Mouse (Mus musculus): ENCODE results near the gene Traf3. TPM values are rescaled to one million over a fixed set of nuclear protein-coding genes. Genes with fewer than 3 reads are reported as not detected.

Traf3 gene
- polyA plus RNA-seq, 1 experiment = 29.2 TPM

DNA sequence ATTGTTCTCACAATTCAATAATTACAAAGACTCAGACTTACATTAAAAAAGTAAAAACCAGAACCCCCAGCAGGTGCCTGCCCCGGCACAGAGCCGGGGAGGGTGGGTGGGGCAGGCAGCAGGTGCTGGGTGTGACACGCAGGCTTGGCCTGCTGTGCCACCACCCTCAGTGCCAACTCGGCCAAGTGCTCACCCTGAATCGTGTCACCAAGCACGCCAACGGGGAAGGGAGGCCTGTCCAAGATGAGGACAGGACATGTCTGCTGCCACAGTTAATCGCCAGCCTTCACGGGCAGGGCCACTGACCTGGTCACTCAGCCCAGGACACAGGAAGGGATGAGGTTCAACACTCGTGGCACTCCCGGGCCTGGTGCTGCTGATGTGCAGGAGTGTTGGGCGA is 126.9 kb downstream of the Traf3 start:
- H3K4me3 ChIP-seq (ENCODE audit: extremely low read depth, insufficient read depth, insufficient read length) = no peak overlapping the region
- no peak for DNase-seq (ENCODE audit: low read depth in 1 of 2, low spot score in 2 of 2)
- H3K4me1 ChIP-seq (ENCODE audit: control insufficient read depth, insufficient read depth, insufficient read length) = no peaks in the 10 kb centered on the region
- 93% methylated on average over 12 of the region's 12 CpGs for WGBS
- no peaks in the 10 kb centered on the region for H3K27me3 ChIP-seq (ENCODE audit: control insufficient read depth, insufficient read depth, low read length)
- TF ChIP-seq POLR2A (IDR thresholded peaks at IDR 0.05; ENCODE audit: low read depth, low read length) (no peak), CTCF (IDR thresholded peaks at IDR 0.05; ENCODE audit: extremely low read depth, insufficient read depth, insufficient read length, insufficient replicate concordance) (no peak)
- no peak overlapping the region for H3K27ac ChIP-seq (ENCODE audit: insufficient read depth, low read length)
- H3K36me3 ChIP-seq (ENCODE audit: control insufficient read depth, insufficient read depth, low read length) = no peaks in the 10 kb centered on the region

DNA sequence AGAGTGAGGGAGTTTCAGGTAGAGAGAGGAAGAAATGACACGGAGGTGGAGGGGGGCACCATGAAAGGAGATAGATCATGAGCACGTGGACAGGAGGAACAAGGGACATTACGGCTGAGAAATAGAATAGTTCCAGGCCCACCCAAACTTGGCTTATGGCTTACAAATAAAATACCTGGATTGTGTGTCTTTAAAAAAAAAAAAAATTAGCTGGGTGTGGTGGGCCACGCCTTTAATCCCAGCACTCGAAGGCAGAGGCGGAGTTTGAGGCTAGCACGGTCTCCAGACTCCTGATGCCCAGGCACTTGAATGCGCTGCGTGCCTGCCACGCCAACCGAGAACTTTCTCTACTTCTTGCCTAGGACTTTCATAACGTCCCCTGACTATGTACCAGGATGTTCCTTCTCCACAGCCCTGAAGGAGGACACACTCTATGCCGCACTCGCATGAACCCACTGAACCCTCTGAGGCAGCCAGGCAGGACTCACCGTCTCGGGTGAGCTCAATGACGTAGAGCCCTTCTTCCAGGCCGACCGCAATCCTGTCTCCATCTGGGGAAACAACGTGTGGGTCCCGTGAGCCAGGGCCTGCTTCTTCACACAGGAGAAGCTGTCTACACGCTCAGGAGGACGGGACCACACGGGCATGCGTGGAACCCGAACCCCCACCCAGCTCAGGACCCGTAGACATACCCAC is 135.3 kb downstream of the Traf3 start:
- no peaks in the 10 kb centered on the region for H3K36me3 ChIP-seq (ENCODE audit: control insufficient read depth, insufficient read depth, low read length)

DNA sequence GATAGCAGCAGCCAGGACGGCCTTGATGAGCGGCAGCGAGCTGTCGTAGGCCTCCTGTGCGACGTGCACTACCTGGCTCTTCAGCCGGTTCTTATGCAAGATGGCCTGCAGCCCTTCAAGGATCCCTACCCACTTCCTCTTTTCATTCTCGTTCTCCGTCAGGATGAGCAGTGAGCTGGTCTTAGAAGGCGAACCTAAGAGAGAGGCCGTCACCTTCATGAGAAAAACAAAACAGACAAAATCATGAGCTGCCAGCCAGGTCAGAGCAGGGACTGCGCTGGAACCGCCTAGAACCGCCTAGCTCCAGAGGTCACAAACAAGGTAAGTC is 135.8 kb downstream of the Traf3 start:
- Histone ChIP-seq H3K4me3 (ENCODE audit: extremely low read depth, insufficient read depth, insufficient read length) (no peak overlapping the region), H3K4me1 (ENCODE audit: control insufficient read depth, insufficient read depth, insufficient read length) (no peaks in the 10 kb centered on the region), H3K36me3 (ENCODE audit: control insufficient read depth, insufficient read depth, low read length) (0 out of 2 replicates have a peak, but pooled peaks cover 1% of the 10 kb centered on the region), H3K27me3 (ENCODE audit: control insufficient read depth, insufficient read depth, low read length) (no peaks in the 10 kb centered on the region), H3K27ac (ENCODE audit: insufficient read depth, low read length) (no peak overlapping the region)
- 65% methylated on average over 14 of the region's 14 CpGs for WGBS
- TF ChIP-seq POLR2A (IDR thresholded peaks at IDR 0.05; ENCODE audit: low read depth, low read length) (no peak), CTCF (IDR thresholded peaks at IDR 0.05; ENCODE audit: extremely low read depth, insufficient read depth, insufficient read length, insufficient replicate concordance) (no peak)
- DNase-seq (ENCODE audit: low read depth in 1 of 2, low spot score in 2 of 2) = no peak

More for the DNA sequence above, 135.3 kb downstream of the Traf3 start:
- DNase-seq (ENCODE audit: low read depth in 1 of 2, low spot score in 2 of 2) = no peak
- H3K4me1 ChIP-seq (ENCODE audit: control insufficient read depth, insufficient read depth, insufficient read length) = no peaks in the 10 kb centered on the region
- TF ChIP-seq POLR2A (IDR thresholded peaks at IDR 0.05; ENCODE audit: low read depth, low read length) (no peak), CTCF (IDR thresholded peaks at IDR 0.05; ENCODE audit: extremely low read depth, insufficient read depth, insufficient read length, insufficient replicate concordance) (no peak)
- H3K27ac ChIP-seq (ENCODE audit: insufficient read depth, low read length) = no peak overlapping the region
- H3K27me3 ChIP-seq (ENCODE audit: control insufficient read depth, insufficient read depth, low read length) = no peaks in the 10 kb centered on the region
- no peak overlapping the region for H3K4me3 ChIP-seq (ENCODE audit: extremely low read depth, insufficient read depth, insufficient read length)
- 92% methylated on average over 27 of the region's 27 CpGs for WGBS

DNA sequence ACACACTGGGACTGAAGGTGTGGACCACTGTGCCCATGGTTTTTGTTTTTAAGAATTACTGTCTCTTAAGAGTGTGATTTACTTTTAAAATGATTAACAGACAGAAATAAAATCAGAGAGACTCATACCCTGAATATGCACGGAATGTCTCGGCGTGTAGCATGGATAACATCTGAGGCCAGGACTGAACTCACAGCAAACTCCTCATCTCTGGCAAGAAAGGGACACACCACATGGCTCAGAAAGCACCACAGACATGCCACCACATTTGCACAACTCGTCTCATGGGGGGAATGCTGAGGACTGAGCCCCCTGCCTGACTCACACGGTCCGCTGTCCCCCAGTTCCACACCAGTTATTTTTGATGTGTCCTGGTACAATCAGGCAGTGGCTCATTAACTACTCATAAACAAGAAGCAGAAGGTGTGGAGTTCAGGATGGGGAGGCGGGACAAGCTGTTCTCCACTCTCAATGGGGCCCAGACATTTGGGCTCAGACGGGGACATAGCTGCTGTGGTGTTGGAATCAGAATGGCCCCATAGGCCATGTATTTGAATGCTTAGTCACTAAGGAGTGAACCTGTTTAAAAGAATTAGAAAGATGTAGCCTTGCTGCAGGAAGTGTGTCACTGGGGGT is 137.7 kb downstream of the Traf3 start:
- WGBS = 95% methylated on average over 8 of the region's 8 CpGs
- TF ChIP-seq POLR2A (IDR thresholded peaks at IDR 0.05; ENCODE audit: low read depth, low read length) (no peak), CTCF (IDR thresholded peaks at IDR 0.05; ENCODE audit: extremely low read depth, insufficient read depth, insufficient read length, insufficient replicate concordance) (no peak)
- Histone ChIP-seq H3K36me3 (ENCODE audit: control insufficient read depth, insufficient read depth, low read length) (0 out of 2 replicates have a peak, but pooled peaks cover 1% of the 10 kb centered on the region), H3K4me1 (ENCODE audit: control insufficient read depth, insufficient read depth, insufficient read length) (no peaks in the 10 kb centered on the region), H3K4me3 (ENCODE audit: extremely low read depth, insufficient read depth, insufficient read length) (no peak overlapping the region), H3K27me3 (ENCODE audit: control insufficient read depth, insufficient read depth, low read length) (no peaks in the 10 kb centered on the region), H3K27ac (ENCODE audit: insufficient read depth, low read length) (no peak overlapping the region)
- no peak for DNase-seq (ENCODE audit: low read depth in 1 of 2, low spot score in 2 of 2)

DNA sequence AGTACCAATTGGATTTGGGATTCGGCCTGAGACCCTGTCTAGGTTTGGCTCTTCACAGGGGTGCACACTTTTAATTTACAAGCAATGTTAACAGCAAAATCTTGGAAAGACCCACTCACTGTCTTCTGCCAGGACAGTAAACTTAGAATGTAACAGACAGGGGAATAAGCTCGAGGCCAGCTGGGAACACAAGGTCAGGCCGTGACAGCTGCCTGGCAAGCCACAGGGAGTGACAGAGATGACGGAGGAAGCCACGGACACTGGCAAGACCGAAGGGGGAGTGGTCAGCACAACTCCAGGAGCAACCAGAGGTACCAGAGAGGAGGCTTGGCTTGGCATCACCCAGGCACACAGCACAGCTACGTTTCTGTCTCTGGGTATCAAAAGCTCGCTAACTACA is 140.7 kb downstream of the Traf3 start:
- 79% methylated on average over 8 of the region's 8 CpGs for WGBS
- Histone ChIP-seq H3K4me1 (ENCODE audit: control insufficient read depth, insufficient read depth, insufficient read length) (no peaks in the 10 kb centered on the region), H3K27ac (ENCODE audit: insufficient read depth, low read length) (no peak overlapping the region), H3K36me3 (ENCODE audit: control insufficient read depth, insufficient read depth, low read length) (0 out of 2 replicates have a peak, but pooled peaks cover 1% of the 10 kb centered on the region), H3K27me3 (ENCODE audit: control insufficient read depth, insufficient read depth, low read length) (no peaks in the 10 kb centered on the region), H3K4me3 (ENCODE audit: extremely low read depth, insufficient read depth, insufficient read length) (no peak overlapping the region)
- no peak for TF ChIP-seq POLR2A (IDR thresholded peaks at IDR 0.05; ENCODE audit: low read depth, low read length)
- TF ChIP-seq CTCF (IDR thresholded peaks at IDR 0.05; ENCODE audit: extremely low read depth, insufficient read depth, insufficient read length, insufficient replicate concordance) = no peak
- DNase-seq (ENCODE audit: low read depth in 1 of 2, low spot score in 2 of 2) = no peak

DNA sequence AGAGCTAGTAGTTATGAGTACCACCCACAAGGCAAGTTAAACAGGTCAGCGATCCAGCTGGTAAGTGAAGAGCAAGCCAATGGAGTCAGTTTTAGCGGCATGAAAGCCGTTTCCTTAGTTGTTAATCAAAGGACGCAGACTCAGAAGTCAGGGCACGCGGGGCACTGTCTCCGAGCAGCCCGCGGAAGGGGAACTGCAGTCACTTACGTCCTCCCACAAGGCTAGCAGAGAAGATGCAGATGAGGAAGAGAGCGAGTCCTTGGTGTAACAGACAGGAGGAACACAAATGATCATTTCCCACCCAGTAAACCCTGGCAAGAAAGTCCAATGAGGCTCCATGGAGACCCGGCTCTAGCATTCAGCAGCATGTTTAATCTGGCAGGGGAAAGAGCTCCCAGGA is 143.1 kb downstream of the Traf3 start:
- DNase-seq (ENCODE audit: low read depth in 1 of 2, low spot score in 2 of 2) = no peak
- Histone ChIP-seq H3K27me3 (ENCODE audit: control insufficient read depth, insufficient read depth, low read length) (no peaks in the 10 kb centered on the region), H3K4me1 (ENCODE audit: control insufficient read depth, insufficient read depth, insufficient read length) (no peaks in the 10 kb centered on the region), H3K36me3 (ENCODE audit: control insufficient read depth, insufficient read depth, low read length) (peaks cover 4% of the 10 kb centered on the region; the same call in 1 of the 2 replicates), H3K27ac (ENCODE audit: insufficient read depth, low read length) (no peak overlapping the region), H3K4me3 (ENCODE audit: extremely low read depth, insufficient read depth, insufficient read length) (no peak overlapping the region)
- TF ChIP-seq POLR2A (IDR thresholded peaks at IDR 0.05; ENCODE audit: low read depth, low read length) = no peak
- TF ChIP-seq CTCF (IDR thresholded peaks at IDR 0.05; ENCODE audit: extremely low read depth, insufficient read depth, insufficient read length, insufficient replicate concordance) = no peak
- 11% methylated on average over 12 of the region's 12 CpGs for WGBS

DNA sequence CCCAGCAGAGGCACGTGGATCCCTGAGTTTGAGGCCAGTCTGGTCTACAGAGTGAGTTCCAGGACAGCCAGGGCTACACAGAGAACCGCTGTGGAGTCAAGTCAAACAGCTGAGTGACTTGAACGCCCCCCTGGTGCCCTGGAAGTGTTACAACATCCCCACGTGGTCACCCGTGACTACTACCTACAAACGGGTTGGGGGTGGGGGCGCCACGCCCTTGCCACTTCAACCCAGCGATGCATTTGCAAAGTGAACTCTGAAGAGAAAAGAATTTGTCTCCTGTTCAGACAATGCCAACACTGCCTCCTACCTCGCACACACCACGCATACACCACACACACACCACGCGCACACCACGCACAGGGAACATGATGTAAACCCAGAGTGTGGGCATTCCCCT is 143.8 kb downstream of the Traf3 start:
- 79% methylated on average over 14 of the region's 14 CpGs for WGBS
- peaks cover 4% of the 10 kb centered on the region; the same call in 1 of the 2 replicates for H3K36me3 ChIP-seq (ENCODE audit: control insufficient read depth, insufficient read depth, low read length)
- no peaks in the 10 kb centered on the region for H3K4me1 ChIP-seq (ENCODE audit: control insufficient read depth, insufficient read depth, insufficient read length)
- H3K4me3 ChIP-seq (ENCODE audit: extremely low read depth, insufficient read depth, insufficient read length) = no peak overlapping the region
- TF ChIP-seq CTCF (IDR thresholded peaks at IDR 0.05; ENCODE audit: extremely low read depth, insufficient read depth, insufficient read length, insufficient replicate concordance) = no peak
- no peak for TF ChIP-seq POLR2A (IDR thresholded peaks at IDR 0.05; ENCODE audit: low read depth, low read length)
- H3K27me3 ChIP-seq (ENCODE audit: control insufficient read depth, insufficient read depth, low read length) = no peaks in the 10 kb centered on the region
- DNase-seq (ENCODE audit: low read depth in 1 of 2, low spot score in 2 of 2) = no peak
- no peak overlapping the region for H3K27ac ChIP-seq (ENCODE audit: insufficient read depth, low read length)

Measured in spleen, adult 2 months (tissue).